Mouse (Mus musculus) megakaryocyte progenitor cell, adult 5-6 weeks (primary cell): ENCODE results near the gene Cyb561d2. TPM values are rescaled to one million over a fixed set of nuclear protein-coding genes. Genes with fewer than 3 reads are reported as not detected.

ENCODE experiments used
- ATAC-seq: replicated peaks from 2 replicates; pipeline ENCODE4 v1.8.0; 2016; ENCODE audit warnings: mild to moderate bottlenecking, moderate TSS enrichment, inconsistent platforms; ENCODE audit not compliant: poor library complexity
- total RNA-seq, 2 experiments: library from RNA; stranded (forward) in 1 of 2; stranded (reverse) in 1 of 2; fragments of 157-497, 149-512 nt in 1 of 2; fragments of 200-1000 nt in 1 of 2; gene quantifications; 2 replicates each; pipeline versions ENCODE4 v1.2.3 to v1.2.4; 2015 to 2017

Gene Cyb561d2
- total RNA-seq, 2 experiments from 2014 or later, result 12.2 to 19.3 TPM

DNA sequence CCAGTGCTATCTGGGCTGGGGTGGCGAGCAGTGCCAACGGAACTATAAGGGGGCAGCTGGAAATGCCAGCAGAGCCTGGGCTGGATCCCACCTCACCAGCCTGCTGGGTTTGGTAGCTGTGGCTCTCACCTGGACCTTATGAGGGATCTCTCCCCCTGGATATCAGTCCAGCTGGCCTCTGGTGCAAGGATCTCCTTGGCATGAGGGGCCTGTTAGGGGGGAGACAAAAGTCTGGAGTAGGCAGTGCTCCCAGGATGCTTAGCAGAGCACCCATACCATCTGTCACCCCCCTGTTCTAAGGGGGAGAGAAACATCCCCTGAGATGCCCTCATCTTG, 30.3 kb upstream of the Cyb561d2 start:
- ATAC-seq, result no peak

DNA sequence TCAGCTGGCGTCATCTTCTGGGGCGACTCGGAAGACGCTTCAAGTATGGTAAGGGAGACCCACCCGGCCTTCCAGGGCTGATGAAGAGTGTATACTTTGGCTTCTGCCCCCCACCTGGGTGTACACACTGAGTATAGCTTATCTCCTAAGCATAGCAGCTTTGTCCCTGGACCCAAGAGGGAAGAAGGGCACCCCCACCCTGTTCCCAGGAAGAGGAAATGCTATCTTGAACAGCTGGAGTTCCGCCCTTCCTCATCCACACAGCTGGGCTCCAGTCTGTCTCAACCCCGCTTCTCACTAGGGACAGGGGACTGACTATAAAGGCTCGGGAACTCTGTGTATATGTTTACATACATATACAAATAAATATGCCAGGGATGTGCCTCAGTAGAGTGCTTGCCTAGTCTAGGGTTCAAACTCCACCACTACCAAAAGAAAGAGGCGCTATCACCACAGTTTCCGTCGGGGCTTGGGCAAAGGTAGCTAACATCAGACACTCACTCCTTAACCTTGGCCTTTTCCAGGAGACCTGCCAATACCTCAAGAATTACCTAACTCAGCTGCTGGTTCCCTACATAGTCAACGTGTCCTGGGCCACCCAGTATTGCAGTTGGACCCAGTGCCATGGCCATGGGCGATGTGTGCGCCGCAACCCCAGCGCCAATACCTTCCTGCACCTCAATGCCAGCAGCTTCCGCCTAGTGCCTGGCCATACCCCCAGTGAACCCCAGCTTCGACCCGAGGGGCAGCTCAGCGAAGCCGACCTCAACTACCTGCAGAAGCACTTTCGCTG, 29.7 kb upstream of the Cyb561d2 start:
- ATAC-seq, result no peak

- ATAC-seq, result peak; percentile 32
Observed at GRCm38 (mm10) chr9:107570845-107571244, 28.9 kb upstream of the Cyb561d2 start.

DNA sequence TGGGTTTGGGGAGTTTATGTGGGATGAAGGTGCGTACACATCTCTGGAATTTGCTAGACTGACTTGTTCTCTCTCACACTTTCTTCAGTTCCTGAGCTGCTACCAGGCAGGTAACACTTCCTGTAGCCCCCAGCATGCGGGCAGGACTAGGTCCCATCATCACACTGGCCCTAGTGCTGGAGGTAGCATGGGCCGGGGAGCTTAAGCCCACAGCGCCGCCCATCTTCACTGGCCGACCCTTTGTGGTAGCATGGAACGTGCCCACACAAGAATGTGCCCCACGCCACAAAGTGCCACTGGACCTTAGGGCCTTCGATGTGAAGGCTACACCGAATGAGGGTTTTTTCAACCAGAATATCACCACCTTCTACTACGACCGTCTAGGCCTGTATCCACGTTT, 28.0 kb upstream of the Cyb561d2 start:
- ATAC-seq, result no peak

DNA sequence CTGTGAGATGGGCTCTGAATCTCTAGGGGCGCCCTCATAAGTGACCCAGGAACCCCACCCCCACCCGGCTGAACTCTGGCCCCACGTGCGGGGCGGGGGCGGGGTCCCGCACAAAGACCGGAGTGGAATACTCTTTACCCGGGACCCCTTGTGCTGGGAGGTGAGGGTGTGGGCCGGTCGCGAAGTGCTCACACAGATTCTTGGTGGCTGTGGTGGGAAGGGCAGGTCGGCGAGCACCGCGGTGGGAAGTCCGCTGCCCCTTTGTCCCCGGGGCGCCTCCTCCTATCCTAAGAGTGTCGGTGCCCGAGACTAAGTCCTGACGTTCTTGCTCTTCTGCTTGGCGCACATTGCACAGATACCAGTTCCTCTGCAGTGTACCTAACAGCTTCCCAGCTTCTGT, 27.3 kb upstream of the Cyb561d2 start:
- peak; percentile 6 for ATAC-seq

DNA sequence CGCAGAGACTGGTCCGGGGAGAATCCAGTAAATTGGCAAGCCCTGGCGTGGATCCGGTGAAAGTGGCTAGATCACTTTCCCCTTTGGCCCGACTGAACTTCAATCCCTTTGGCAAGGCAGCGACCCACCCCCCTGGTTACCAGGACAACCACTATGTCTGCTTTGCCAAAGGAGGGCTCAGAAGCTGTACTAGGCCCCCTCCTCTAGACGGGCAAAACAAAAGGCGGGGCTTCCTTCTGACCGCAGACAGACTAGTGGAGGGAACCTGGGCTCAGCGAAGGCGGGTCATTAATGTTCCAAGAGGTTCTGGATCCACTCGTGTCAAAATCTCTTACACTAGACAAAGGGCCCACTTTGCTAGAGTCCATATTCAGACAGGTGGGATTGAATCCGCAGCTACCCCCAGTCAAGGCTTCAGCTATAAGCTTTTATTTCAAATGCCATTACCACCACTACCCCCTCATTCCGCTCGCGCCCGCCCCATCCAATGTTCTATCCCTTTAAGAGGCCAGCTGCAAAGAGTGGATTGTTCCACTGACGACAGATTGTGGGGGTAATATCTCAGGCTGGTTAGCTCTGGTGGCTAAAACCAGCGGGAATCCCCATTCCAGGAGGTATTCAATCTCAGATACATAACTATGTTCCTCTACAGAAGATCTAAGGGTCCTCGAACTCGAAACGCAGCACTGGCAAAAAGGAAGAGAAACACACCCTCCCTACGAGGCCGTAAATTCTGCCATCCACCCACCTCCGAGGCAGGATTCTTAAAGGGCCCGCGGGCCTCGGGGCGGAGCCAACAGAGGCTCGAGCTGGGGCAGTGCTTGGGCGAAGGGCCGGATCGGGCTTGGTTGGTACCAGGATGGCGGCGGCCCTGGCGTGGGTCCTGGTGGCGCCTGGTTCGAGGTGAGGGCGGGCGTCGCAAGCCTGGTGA, 26.6 kb upstream of the Cyb561d2 start:
- peak; percentile 63 for ATAC-seq

DNA sequence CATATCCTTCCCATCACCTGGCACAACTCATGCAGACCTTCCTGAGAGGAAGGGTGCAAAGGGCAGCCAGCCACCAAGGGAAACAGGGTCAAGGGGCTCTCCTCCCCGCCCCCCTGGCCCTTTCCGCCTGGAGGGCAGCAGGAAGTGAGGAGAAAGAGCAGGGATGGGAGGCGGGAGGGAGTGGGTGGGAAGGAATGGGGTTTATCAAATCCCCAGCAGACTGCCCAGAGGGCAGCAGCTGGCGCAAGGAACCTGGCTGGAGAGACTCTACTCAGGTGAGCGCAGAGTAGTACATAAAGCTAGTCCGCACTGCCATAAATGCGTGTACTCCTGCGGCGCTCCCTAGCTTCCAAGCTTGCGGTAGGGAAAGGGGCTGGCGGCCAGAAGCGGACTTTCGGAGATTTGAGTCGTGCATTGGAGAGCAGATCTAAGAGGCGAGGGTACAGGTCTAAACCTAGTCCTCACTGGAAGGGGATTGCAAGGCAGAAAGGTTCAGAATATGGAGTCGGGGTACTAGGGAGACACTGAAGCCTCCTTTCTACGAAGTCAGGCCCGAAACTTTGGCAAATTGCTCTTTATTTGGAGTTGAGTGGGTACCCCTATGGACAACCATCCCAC, 25.8 kb upstream of the Cyb561d2 start, which contains the start of gene Hyal2:
Hyal2 (plus strand) TSS at position 244 of the 618 bp plus-strand sequence.
- ATAC-seq, result no peak

GRCm38 (mm10) chr9:107566855-107567254, 24.9 kb upstream of the Cyb561d2 start:
- no peak for ATAC-seq

GRCm38 (mm10) chr9:107566041-107566709, 24.2 kb upstream of the Cyb561d2 start:
- peak; percentile 43 for ATAC-seq

DNA sequence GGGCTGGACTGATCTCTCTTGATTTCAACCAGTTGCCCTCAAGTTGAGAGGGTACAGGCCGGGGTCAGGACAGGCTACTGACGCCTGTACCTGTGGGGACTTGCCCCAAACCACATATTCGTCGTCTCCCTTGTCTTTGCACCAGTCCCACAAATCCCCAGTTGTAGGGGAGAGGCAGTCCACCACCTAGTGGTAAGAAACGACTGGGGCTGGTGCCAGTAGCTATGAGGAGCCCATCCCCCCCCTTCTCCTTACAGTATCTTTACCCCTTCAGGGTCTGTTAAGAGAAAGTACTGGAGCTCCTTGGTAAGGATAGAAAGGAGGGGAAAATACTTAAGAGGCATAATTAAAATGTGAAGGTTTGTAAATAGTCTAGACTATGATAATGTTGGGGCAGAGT, 23.6 kb upstream of the Cyb561d2 start:
- ATAC-seq, result 0 out of 2 replicates have a peak, but pooled peaks have one; percentile 9

GRCm38 (mm10) chr9:107563029-107563581, 21.1 kb upstream of the Cyb561d2 start, which contains the start of gene Tusc2:
Tusc2 (plus strand) TSS chr9:107563255.
- ATAC-seq, result peak; percentile 91

GRCm38 (mm10) chr9:107556346-107556745, 14.4 kb upstream of the Cyb561d2 start:
- ATAC-seq, result no peak

DNA sequence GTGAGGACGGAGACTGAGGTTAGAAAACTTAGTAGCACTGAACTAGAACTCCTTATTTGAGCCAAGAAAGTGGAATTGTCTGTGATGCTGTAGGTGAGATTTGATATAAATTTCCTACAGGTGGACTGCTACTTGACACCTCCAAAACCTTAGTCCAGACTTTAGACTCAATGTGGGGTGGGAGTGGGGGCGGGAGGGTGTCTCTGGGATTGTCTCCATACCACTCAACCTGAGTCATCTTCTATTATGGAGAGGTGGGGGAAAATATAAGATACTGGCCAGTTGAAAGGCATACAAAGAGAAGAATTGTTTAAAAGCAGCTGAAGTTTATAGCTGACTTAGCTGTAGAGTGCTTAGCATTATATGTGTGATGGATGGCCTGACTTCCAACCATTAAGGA, 13.7 kb upstream of the Cyb561d2 start:
- no peak for ATAC-seq

DNA sequence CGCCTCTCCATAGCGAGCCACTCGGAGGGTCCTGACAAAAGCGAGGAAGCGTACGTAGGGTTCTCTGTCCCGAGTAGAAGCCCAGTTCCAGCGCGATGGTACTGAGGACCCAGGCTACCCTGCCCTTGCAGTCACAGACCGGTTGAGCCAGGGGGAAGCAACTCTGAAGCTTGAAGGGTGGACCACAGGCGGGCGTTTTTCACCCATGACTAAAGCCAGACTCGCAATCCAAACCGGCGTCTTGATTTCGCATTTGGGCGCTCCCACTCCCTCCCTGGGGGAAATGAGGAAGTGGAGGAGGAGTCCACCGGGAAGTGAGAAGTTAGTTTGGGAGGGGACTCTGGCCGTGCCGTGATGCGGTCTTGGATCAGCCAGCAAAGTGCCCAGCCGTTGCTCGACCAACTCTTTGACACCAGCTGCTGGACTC, 13.1 kb upstream of the Cyb561d2 start:
- ATAC-seq, result peak; percentile 20

DNA sequence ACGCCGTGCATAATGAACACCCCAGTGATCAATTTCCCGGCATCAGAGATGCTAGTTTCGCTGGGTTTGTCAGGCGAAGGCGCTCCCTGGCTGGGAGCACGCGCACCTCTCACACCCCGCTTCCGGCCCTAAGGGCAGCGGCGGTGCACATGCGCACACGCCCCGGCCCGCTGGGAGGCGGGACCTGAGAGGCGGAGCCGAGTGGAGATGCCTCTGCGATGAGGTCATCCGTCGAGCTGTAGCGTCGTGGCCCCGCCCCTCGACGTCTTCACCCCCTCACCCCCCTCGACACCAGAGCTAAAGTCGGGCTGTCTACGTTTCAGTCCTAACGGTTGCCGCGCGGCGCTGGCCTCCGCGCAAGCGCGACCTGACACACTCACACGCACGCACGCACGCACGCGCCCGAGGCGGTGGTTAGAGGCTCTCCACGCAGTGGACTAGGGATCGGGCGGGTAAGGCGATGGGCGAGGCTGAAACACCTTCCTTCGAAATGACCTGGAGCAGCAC, 12.4 kb upstream of the Cyb561d2 start:
- ATAC-seq, result peak; percentile 85

GRCm38 (mm10) chr9:107553541-107554318, 11.7 kb upstream of the Cyb561d2 start:
- peak; percentile 2 for ATAC-seq

DNA sequence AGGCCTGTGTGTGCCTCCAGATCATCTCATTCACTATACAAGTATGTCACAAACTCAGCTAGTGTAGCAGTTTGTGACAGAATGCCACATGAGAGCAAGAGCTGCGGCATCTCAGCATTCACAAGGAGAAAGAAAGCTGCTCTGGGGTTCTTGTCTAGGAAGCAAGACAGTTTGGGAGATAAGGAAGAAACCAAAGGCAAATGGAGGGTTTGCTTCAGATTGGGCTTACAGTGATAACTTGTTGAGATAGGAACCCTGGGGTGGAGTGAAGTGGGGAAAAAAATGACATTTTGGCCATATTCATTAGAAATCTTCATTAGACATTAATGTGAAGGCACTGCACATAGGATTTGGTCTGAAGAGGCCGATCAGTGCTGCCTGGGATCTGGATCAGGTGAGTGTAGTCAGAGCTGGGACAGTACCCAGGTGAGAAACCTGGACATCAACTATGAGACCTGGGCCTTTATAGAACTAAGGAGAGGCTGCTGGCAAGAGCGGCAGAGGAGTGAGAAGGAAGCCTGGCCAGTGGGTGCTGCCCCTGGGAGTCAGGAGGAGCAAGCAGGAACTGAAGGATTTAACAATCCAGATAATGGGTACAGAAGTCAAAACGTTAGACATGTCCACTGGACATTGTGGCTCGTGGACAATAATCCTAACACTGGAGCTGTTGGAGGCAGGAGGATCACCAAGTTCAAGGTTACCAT, 10.8 kb upstream of the Cyb561d2 start:
- ATAC-seq, result no peak

GRCm38 (mm10) chr9:107551890-107552355, 9.9 kb upstream of the Cyb561d2 start:
- no peak for ATAC-seq
